Mouse (Mus musculus) brain, embryonic 18.5 days (tissue): ENCODE results near the gene Gpha2.

Experiments
- DNase-seq: peaks from one replicate; pipeline ENCODE4 v3.0.0-alpha.2; 2012; ENCODE audit warnings: low read depth, low spot score

The Gpha2 gene

GRCm38 (mm10) chr19:6226135-6226534, at the start of gene Gpha2:
TSS of gene Gpha2 (plus strand) at chr19:6226380.
- no peak for DNase-seq

GRCm38 (mm10) chr19:6178775-6179174, 47.4 kb upstream of the Gpha2 start:
- DNase-seq, result no peak

GRCm38 (mm10) chr19:6181629-6182028, 44.6 kb upstream of the Gpha2 start:
- no peak for DNase-seq

GRCm38 (mm10) chr19:6182534-6182933, 43.6 kb upstream of the Gpha2 start:
- no peak for DNase-seq

GRCm38 (mm10) chr19:6184131-6184530, 42.0 kb upstream of the Gpha2 start, which contains the start of gene Majin:
TSS of gene Majin (plus strand) at chr19:6184388.
- no peak for DNase-seq

- no peak for DNase-seq
Observed at GRCm38 (mm10) chr19:6204265-6204664, 21.9 kb upstream of the Gpha2 start.

GRCm38 (mm10) chr19:6206716-6207115, 19.5 kb upstream of the Gpha2 start:
- DNase-seq, result no peak

- DNase-seq, result no peak
Observed at GRCm38 (mm10) chr19:6216046-6216705, 10.0 kb upstream of the Gpha2 start.

GRCm38 (mm10) chr19:6218606-6219005, 7.6 kb upstream of the Gpha2 start:
- no peak for DNase-seq

- DNase-seq, result no peak
Observed at GRCm38 (mm10) chr19:6226763-6227162, 583 bp downstream of the Gpha2 start.

- DNase-seq, result no peak
Observed at GRCm38 (mm10) chr19:6227864-6228263, 1.7 kb downstream of the Gpha2 start.

GRCm38 (mm10) chr19:6230411-6230810, 4.2 kb downstream of the Gpha2 start:
- no peak for DNase-seq

- DNase-seq, result no peak
Observed at GRCm38 (mm10) chr19:6231036-6231435, 4.9 kb downstream of the Gpha2 start.

- no peak for DNase-seq
Observed at GRCm38 (mm10) chr19:6233647-6234046, 7.5 kb downstream of the Gpha2 start.

- DNase-seq, result no peak
Observed at GRCm38 (mm10) chr19:6234337-6235083, 8.3 kb downstream of the Gpha2 start.

GRCm38 (mm10) chr19:6235084-6236052, 9.2 kb downstream of the Gpha2 start, which contains the start of gene Ppp2r5b:
TSS of gene Ppp2r5b (minus strand) at chr19:6235872.
- DNase-seq, result peak; percentile 87

GRCm38 (mm10) chr19:6236053-6236441, 9.9 kb downstream of the Gpha2 start:
- DNase-seq, result peak; percentile 88

GRCm38 (mm10) chr19:6236842-6237241, 10.7 kb downstream of the Gpha2 start:
- DNase-seq, result no peak

- no peak for DNase-seq
Observed at GRCm38 (mm10) chr19:6238740-6239139, 12.6 kb downstream of the Gpha2 start.

GRCm38 (mm10) chr19:6240136-6240535, 14.0 kb downstream of the Gpha2 start:
- no peak for DNase-seq

GRCm38 (mm10) chr19:6240725-6241124, 14.5 kb downstream of the Gpha2 start:
- no peak for DNase-seq
